Mouse (Mus musculus) heart, embryonic 15.5 days (tissue): ENCODE measurements around the gene Fabp2. TPM values are rescaled to one million over a fixed set of nuclear protein-coding genes. Genes with fewer than 3 reads are reported as not detected.

Experiments
- ATAC-seq: fragments of 200-750 bp; cut with Nextera tagmentation; replicated peaks from 2 replicates; pipeline ENCODE4 v1.8.0; 2017; ENCODE audit warnings: low read depth, moderate TSS enrichment; ENCODE audit not compliant: insufficient number of reproducible peaks, insufficient read depth, low FRiP score
- H3K27ac ChIP-seq: fragments of 300-500 bp; sonication (generic); 2 replicates; pipeline ENCODE4 v1.5.1; 2015; ENCODE audit warnings: mild to moderate bottlenecking, inconsistent platforms
- H3K27me3 ChIP-seq: fragments of 300-500 bp; sonication (generic); 2 replicates; pipeline ENCODE4 v1.6.1; 2015; ENCODE audit warnings: inconsistent platforms
- H3K36me3 ChIP-seq: fragments of 300-500 bp; sonication (generic); 2 replicates; pipeline ENCODE4 v1.6.1; 2015; ENCODE audit warnings: mild to moderate bottlenecking, inconsistent platforms
- H3K4me1 ChIP-seq: fragments of 300-500 bp; sonication (generic); replicated peaks from 2 replicates; pipeline ENCODE4 v1.6.1; 2015; ENCODE audit warnings: inconsistent platforms
- H3K4me2 ChIP-seq: fragments of 300-500 bp; sonication (generic); 2 replicates; pipeline ENCODE4 v1.6.1; 2015; ENCODE audit warnings: inconsistent platforms, mild to moderate bottlenecking, moderate library complexity
- H3K4me3 ChIP-seq: fragments of 300-500 bp; sonication (generic); 2 replicates; pipeline ENCODE4 v1.5.1; 2015; ENCODE audit warnings: mild to moderate bottlenecking, inconsistent platforms
- H3K9ac ChIP-seq: fragments of 300-500 bp; sonication (generic); 2 replicates; pipeline ENCODE4 v1.6.1; 2015; ENCODE audit warnings: mild to moderate bottlenecking, inconsistent platforms
- H3K9me3 ChIP-seq: fragments of 300-500 bp; sonication (generic); replicated peaks from 2 replicates; pipeline ENCODE4 v1.6.1; 2016; ENCODE audit warnings: inconsistent platforms
- WGBS: fragments of 180-500 bp; shearing (Covaris S2); methylation state at CpG from one replicate; pipeline ENCODE4 v1.1.7; 2015; ENCODE audit warnings: mixed read lengths; 5-methylcytosine and 5-hydroxymethylcytosine counted together
- polyA plus RNA-seq: library from polyadenylated mRNA; unstranded; fragments of >200 nt; fragmentation: Nextera tagmentation; extraction: Ambion mirVana; gene quantifications from 2 replicates; pipeline ENCODE4 v1.2.1, GENCODE M21; 2015

Fabp2 gene
- 0.30 TPM in 1 of 2 replicates, not detected in the other for polyA plus RNA-seq

GRCm38 (mm10) chr3:122894772-122895171, at the start of gene Fabp2:
Gene Fabp2, plus strand, starts transcription at chr3:122895072.
- H3K4me3 ChIP-seq = no peak within 1 kb of the TSS
- H3K9me3 ChIP-seq = no peaks in the 10 kb centered on the region
- H3K27me3 ChIP-seq = no peaks in the 10 kb centered on the region
- no peak within 1 kb of the TSS for H3K27ac ChIP-seq
- H3K4me2 ChIP-seq = no peak within 1 kb of the TSS
- H3K36me3 ChIP-seq = no peaks in the 10 kb centered on the region
- no peaks in the 10 kb centered on the region for H3K4me1 ChIP-seq
- no peak for ATAC-seq
- 94% methylated on average over 3 of the region's 3 CpGs for WGBS
- H3K9ac ChIP-seq = no peak within 1 kb of the TSS

- ATAC-seq = no peak
- no peak overlapping the region for H3K27ac ChIP-seq
Observed at GRCm38 (mm10) chr3:122848410-122849034, 46.4 kb upstream of the Fabp2 start.

GRCm38 (mm10) chr3:122855149-122855548, 39.7 kb upstream of the Fabp2 start:
- no peak overlapping the region for H3K9ac ChIP-seq
- H3K4me2 ChIP-seq = peak overlapping the region; percentile 25; the same call in 1 of the 2 replicates
- no peaks in the 10 kb centered on the region for H3K9me3 ChIP-seq
- ATAC-seq = no peak
- H3K36me3 ChIP-seq = no peaks in the 10 kb centered on the region
- H3K27ac ChIP-seq = no peak overlapping the region
- H3K4me3 ChIP-seq = no peak overlapping the region
- H3K27me3 ChIP-seq = no peaks in the 10 kb centered on the region
- peaks cover 3% of the 10 kb centered on the region; the same call in 1 of the 2 replicates for H3K4me1 ChIP-seq
- WGBS = 43% methylated on average over 11 of the region's 11 CpGs

More at GRCm38 (mm10) chr3:122848410-122849034, 46.4 kb upstream of the Fabp2 start:
- Histone ChIP-seq H3K4me1 (peaks cover 5% of the 10 kb centered on the region; the same call in 1 of the 2 replicates), H3K9ac (no peak overlapping the region), H3K9me3 (peaks cover 3% of the 10 kb centered on the region; the same call in 1 of the 2 replicates), H3K27me3 (no peaks in the 10 kb centered on the region), H3K36me3 (peaks cover 7% of the 10 kb centered on the region; the same call in 1 of the 2 replicates), H3K4me2 (no peak overlapping the region), H3K4me3 (no peak overlapping the region)
- 45% methylated on average over 5 of the region's 5 CpGs for WGBS

GRCm38 (mm10) chr3:122859829-122860228, 35.0 kb upstream of the Fabp2 start:
- H3K4me2 ChIP-seq = no peak overlapping the region
- H3K4me1 ChIP-seq = peaks cover 3% of the 10 kb centered on the region; the same call in 1 of the 2 replicates
- H3K36me3 ChIP-seq = no peaks in the 10 kb centered on the region
- WGBS = 75% methylated on average over 2 of the region's 2 CpGs
- ATAC-seq = no peak
- no peaks in the 10 kb centered on the region for H3K9me3 ChIP-seq
- no peak overlapping the region for H3K27ac ChIP-seq
- H3K9ac ChIP-seq = no peak overlapping the region
- no peaks in the 10 kb centered on the region for H3K27me3 ChIP-seq
- H3K4me3 ChIP-seq = no peak overlapping the region

GRCm38 (mm10) chr3:122860573-122861498, 34.0 kb upstream of the Fabp2 start:
- H3K36me3 ChIP-seq = no peaks in the 10 kb centered on the region
- no peak overlapping the region for H3K9ac ChIP-seq
- H3K27ac ChIP-seq = no peak overlapping the region
- no peaks in the 10 kb centered on the region for H3K9me3 ChIP-seq
- H3K27me3 ChIP-seq = no peaks in the 10 kb centered on the region
- H3K4me1 ChIP-seq = no peaks in the 10 kb centered on the region
- 80% methylated on average over 12 of the region's 12 CpGs for WGBS
- no peak overlapping the region for H3K4me2 ChIP-seq
- ATAC-seq = no peak
- H3K4me3 ChIP-seq = no peak overlapping the region

GRCm38 (mm10) chr3:122865092-122865491, 29.8 kb upstream of the Fabp2 start:
- ATAC-seq = no peak
- Histone ChIP-seq H3K27me3 (no peaks in the 10 kb centered on the region), H3K27ac (no peak overlapping the region), H3K4me2 (no peak overlapping the region), H3K9ac (no peak overlapping the region), H3K4me1 (no peaks in the 10 kb centered on the region), H3K4me3 (no peak overlapping the region), H3K36me3 (no peaks in the 10 kb centered on the region), H3K9me3 (no peaks in the 10 kb centered on the region)
- 80% methylated on average over 4 of the region's 4 CpGs for WGBS

GRCm38 (mm10) chr3:122868270-122868669, 26.6 kb upstream of the Fabp2 start:
- no peak overlapping the region for H3K4me3 ChIP-seq
- no peak overlapping the region for H3K4me2 ChIP-seq
- no peak for ATAC-seq
- H3K36me3 ChIP-seq = no peaks in the 10 kb centered on the region
- 100% methylated on average over 1 of the region's 1 CpGs for WGBS
- H3K27ac ChIP-seq = no peak overlapping the region
- H3K9me3 ChIP-seq = no peaks in the 10 kb centered on the region
- no peaks in the 10 kb centered on the region for H3K4me1 ChIP-seq
- no peak overlapping the region for H3K9ac ChIP-seq
- no peaks in the 10 kb centered on the region for H3K27me3 ChIP-seq

- Histone ChIP-seq H3K36me3 (no peaks in the 10 kb centered on the region), H3K9me3 (no peaks in the 10 kb centered on the region), H3K27me3 (no peaks in the 10 kb centered on the region), H3K9ac (no peak overlapping the region), H3K27ac (no peak overlapping the region), H3K4me2 (no peak overlapping the region), H3K4me3 (no peak overlapping the region), H3K4me1 (no peaks in the 10 kb centered on the region)
- WGBS = 71% methylated on average over 1 of the region's 1 CpGs
- no peak for ATAC-seq
Observed at GRCm38 (mm10) chr3:122871596-122871995, 23.3 kb upstream of the Fabp2 start.

- Histone ChIP-seq H3K4me3 (no peak overlapping the region), H3K4me2 (no peak overlapping the region)
- ATAC-seq = no peak
Observed at GRCm38 (mm10) chr3:122876870-122877269, 18.0 kb upstream of the Fabp2 start.

GRCm38 (mm10) chr3:122877543-122877942, 17.3 kb upstream of the Fabp2 start:
- Histone ChIP-seq H3K4me2 (no peak overlapping the region), H3K9ac (no peak overlapping the region), H3K4me1 (no peaks in the 10 kb centered on the region), H3K36me3 (no peaks in the 10 kb centered on the region), H3K27me3 (no peaks in the 10 kb centered on the region), H3K4me3 (no peak overlapping the region), H3K27ac (no peak overlapping the region), H3K9me3 (no peaks in the 10 kb centered on the region)
- no peak for ATAC-seq
- 79% methylated on average over 3 of the region's 3 CpGs for WGBS

More at GRCm38 (mm10) chr3:122876870-122877269, 18.0 kb upstream of the Fabp2 start:
- Histone ChIP-seq H3K27ac (no peak overlapping the region), H3K9me3 (no peaks in the 10 kb centered on the region), H3K36me3 (no peaks in the 10 kb centered on the region), H3K27me3 (no peaks in the 10 kb centered on the region), H3K4me1 (no peaks in the 10 kb centered on the region), H3K9ac (no peak overlapping the region)
- WGBS = 84% methylated on average over 2 of the region's 2 CpGs

GRCm38 (mm10) chr3:122878705-122879315, 16.1 kb upstream of the Fabp2 start:
- Histone ChIP-seq H3K27me3 (no peaks in the 10 kb centered on the region), H3K9ac (no peak overlapping the region), H3K9me3 (no peaks in the 10 kb centered on the region), H3K27ac (no peak overlapping the region), H3K36me3 (no peaks in the 10 kb centered on the region), H3K4me1 (no peaks in the 10 kb centered on the region), H3K4me3 (no peak overlapping the region), H3K4me2 (no peak overlapping the region)
- no peak for ATAC-seq
- 73% methylated on average over 8 of the region's 8 CpGs for WGBS
